Mouse (Mus musculus) c-Kit-positive CD71-positive TER-119-positive erythroid progenitor cells, embryonic 14.5 days (primary cell): ENCODE results near the gene Itm2c.

Source experiments
- DNase-seq: peaks from one replicate; pipeline ENCODE4 v3.0.0-alpha.2; 2013; ENCODE audit warnings: low spot score

The Itm2c gene

DNA sequence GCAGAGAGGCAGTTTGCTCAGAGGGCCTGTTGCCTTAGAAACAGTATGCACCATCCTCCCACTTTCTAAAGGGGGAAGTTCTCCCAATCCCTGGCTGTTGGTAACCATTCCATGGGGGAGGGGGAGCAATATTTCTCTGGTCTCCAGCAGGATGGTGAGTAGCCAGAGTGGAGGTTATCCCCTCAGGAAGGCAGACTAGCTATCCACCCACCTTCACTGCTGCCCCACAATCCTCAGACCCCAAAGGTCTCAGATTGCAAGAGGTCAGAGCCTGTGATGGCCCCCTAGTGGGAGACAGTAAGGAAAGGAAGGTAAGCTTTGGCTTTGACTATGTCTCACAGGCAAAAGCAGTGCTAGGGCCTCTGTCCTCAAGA lies 5.3 kb downstream of the Itm2c start:
- DNase-seq: no peak

DNA sequence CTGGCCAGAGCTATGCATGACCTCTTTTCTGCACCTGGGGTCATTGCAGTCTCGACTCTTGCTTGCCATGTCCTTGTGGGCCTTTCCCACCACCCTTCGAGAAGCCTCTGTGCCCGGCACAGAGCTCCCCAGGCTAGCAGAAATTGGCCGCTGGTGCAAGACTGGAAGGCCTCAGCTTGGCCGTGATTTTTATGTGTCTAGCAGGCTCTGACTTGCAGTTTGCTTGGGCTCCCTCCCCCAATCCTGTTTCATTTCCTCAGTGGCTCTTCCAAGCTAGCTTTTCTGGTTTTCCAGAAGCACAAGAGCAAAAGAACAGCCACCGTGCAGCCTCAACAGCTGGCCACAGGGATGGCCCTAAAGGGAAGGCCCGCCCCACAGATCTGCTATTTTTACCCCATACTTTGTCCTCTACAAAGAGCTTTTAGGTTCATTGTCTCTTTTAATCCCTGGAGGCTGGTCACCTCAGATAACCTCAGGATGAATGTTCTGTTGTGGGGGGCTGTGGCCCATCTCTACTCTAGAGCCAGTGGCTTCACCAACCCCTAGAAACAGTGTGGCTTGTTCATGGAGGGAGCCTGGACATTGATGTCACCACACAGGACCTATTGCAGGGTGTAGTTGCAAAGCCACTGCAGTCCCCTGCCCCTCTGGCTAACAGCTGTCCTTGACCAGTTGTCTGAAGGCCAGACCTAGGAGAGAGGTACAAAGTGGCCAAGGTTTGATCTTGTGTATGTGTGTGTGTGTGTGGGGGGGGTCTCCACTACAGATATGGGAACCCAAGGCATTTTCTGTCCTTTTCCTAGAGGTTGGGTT lies 6.6 kb downstream of the Itm2c start:
- no peak for DNase-seq

GRCm38 (mm10) chr1:85901516-85902107 lies 7.5 kb downstream of the Itm2c start:
- DNase-seq: no peak

DNA sequence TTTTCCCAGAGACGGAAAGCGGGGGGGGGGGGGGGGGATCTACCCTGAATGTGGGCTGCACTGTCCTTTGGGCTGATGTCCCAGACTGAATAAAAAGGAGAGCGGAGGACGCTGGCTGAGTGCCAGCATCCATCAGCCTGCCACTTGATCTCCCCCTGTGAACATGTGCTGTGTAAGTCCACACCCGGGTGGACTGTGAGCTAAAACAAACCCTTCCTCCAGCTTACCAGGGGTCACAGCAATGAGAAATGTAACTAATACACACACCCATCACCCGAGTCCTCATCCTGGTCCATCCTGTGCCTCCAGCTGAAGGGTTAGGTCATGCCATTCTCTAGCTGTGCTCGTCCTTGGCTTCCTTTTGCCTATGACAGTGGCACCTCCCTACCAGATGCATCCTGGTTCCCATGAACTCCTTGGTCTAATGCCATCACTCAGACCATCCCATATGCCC lies 8.1 kb downstream of the Itm2c start:
- no peak for DNase-seq

- DNase-seq: no peak
Measured at GRCm38 (mm10) chr1:85906892-85907291, 12.8 kb downstream of the Itm2c start.

- DNase-seq: no peak
Measured at GRCm38 (mm10) chr1:85908754-85909590, 14.9 kb downstream of the Itm2c start.

- no peak for DNase-seq
Measured at GRCm38 (mm10) chr1:85913078-85913755, 19.1 kb downstream of the Itm2c start.

DNA sequence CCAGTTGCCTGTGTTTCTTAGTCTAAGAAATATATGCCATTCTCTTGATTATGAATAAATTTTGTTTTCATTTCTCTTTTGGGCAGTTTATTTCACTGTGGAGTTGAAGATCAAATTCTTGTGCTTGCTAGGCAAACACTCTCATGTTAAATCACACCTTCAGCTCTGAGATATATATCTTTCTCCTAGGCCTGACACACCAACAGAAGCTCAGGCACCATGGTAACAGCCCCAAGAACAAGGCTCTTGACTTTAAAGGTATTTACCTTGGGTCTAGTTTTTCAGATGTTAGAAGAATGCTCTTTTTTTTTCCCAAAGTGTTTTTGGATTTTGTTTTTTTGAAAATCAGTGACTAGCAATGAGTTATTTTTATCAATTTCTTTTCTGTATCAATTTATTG lies 21.8 kb downstream of the Itm2c start:
- DNase-seq: no peak

GRCm38 (mm10) chr1:85916830-85917450 lies 22.9 kb downstream of the Itm2c start:
- DNase-seq: no peak

DNA sequence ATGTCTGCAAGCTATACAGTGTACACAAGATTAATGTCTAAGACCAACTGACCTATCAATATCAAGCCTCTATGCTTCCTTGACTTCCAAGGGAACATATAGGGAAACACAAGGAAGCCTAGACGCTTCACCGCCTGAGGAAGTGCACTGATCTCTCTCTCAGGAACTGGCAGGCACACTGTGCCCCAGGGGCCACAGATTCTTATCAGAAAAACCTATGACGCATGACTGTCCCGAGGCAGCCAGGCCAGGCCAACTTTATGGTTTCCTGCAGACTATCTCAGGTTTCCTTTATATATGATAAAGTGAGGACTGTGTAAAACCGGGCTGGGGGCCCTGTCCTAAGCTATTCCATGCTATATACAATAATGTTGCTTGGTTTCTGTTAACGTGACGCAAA lies 25.5 kb downstream of the Itm2c start:
- no peak for DNase-seq

DNA sequence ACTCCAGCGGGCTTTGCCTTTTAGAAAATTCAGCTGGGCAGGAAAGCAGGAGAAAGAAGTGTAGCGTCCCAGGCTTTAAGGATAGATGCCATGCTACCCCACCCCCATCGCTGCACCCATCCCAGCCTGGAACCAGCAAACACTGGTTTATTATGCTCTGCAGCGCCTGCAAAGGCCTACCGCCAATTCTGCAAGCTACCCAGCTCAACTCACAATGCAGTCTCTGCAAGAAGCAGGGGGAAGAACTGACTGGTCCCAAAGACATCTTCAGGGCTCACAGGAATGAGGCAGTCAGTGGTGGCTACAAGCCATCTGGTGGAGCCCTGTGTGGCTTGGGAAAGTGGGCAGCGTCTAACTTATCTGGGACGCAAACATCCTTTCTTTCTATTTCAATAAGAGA lies 27.6 kb downstream of the Itm2c start:
- no peak for DNase-seq

- no peak for DNase-seq
Measured at GRCm38 (mm10) chr1:85922127-85922864, 28.2 kb downstream of the Itm2c start.

DNA sequence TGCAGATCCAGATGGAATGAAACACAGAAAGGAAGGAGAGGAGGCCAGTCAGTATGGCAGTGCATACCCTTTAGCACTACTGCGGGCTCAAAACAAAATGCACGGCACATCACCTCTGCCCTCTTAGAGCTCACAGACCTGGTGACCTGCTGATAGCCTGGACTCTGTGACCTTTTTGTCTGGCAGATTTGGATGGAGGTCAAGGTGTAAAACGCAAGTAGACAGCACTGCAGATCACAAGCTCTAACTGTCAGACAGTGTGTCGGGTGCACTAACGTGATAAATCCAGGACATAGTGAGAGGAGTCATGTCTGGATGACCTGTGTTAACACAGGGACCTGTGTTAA lies 28.8 kb downstream of the Itm2c start:
- no peak for DNase-seq

DNA sequence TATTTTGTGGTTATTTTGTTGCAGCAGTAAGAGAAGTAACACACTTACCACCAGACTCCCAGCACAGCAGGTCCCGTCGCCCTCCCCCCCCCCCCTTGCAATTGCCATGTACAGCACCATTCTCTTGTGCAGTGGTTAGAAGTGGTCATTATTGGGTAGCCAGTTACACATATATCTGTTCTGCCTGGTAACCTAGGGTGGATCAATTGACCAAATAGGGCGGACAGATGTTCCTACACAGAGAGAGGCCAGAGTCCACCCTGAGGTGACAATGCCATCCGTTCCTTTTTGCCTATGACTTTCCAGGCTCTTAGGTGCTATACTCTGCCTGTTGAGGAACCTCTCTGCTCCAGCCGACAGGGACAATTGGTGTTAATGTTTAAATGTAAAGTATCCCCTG lies 31.1 kb downstream of the Itm2c start:
- DNase-seq: no peak

DNA sequence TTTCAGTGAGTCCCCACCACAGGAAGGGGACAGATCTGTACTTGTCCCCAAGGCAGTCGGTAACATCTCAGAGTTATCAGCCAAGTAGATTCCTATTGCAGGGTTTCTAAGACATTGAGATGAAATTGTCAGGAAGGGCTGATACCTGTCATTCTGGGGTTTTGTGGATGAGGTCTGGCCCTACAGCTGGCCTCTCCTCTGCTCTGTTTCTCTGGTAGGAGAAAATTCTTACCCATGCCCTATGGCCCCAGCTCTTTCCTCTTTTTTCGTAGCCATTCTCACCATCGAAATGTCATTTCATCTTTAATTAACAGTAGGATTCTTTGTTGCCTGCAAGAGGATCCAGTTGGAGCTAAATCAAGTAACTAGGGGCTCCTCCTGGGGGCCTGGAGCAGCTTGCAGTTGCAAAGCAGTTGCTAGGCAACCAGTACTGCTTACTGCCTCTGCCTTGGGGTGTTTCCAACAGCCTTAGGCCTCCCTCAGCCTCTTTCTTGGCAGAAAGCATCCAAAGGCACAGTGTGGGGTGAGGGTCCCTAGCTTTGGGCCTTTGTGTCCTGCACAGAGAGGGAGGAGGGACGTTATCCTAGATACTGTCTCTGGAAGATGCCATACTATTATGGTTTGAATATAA lies 34.1 kb downstream of the Itm2c start, which contains the start of gene 4933407L21Rik:
TSS of gene 4933407L21Rik (plus strand) at position 427 of the 631 bp plus-strand sequence.
- DNase-seq: no peak

DNA sequence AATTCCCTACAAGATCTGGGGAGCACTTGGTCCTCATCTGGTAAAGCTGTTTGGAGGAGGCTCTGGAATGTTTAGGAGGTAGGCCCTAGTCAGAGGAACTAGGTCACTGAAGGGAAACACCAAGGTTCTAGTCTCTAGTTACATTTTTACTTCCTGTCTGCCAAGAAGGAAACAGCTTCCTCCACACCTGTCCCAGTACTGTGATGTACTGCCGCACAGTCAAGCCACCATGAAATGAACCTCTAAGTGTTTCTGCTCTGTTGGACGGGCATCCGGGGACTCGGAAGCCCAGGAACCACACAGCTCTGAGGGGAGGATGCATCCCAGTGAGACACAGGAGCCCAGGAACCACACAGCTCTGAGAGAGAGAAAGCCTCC lies 34.6 kb downstream of the Itm2c start:
- DNase-seq: no peak

DNA sequence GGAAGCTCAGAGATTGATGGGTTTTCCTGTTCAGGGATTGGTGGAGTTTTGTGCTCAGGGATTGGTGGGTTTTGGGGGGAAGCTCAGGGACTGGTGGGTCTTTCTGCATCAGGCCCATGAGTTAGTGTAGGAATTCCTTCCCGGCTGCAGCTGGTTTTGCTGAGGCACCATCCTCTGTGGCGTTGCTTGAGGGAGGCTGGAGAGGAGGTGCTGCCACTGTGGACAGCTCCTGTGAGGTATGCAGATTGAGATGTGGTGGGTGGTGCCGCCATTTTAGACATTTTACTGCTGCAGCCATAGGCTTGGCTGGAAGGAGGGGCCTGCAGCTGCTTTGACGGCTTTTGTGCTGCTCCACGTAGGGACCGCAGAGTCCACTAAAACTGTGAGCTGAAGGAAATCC lies 35.3 kb downstream of the Itm2c start:
- DNase-seq: no peak

GRCm38 (mm10) chr1:85931170-85931569 lies 37.1 kb downstream of the Itm2c start:
- no peak for DNase-seq

- no peak for DNase-seq
Measured at GRCm38 (mm10) chr1:85933226-85933625, 39.1 kb downstream of the Itm2c start.

DNA sequence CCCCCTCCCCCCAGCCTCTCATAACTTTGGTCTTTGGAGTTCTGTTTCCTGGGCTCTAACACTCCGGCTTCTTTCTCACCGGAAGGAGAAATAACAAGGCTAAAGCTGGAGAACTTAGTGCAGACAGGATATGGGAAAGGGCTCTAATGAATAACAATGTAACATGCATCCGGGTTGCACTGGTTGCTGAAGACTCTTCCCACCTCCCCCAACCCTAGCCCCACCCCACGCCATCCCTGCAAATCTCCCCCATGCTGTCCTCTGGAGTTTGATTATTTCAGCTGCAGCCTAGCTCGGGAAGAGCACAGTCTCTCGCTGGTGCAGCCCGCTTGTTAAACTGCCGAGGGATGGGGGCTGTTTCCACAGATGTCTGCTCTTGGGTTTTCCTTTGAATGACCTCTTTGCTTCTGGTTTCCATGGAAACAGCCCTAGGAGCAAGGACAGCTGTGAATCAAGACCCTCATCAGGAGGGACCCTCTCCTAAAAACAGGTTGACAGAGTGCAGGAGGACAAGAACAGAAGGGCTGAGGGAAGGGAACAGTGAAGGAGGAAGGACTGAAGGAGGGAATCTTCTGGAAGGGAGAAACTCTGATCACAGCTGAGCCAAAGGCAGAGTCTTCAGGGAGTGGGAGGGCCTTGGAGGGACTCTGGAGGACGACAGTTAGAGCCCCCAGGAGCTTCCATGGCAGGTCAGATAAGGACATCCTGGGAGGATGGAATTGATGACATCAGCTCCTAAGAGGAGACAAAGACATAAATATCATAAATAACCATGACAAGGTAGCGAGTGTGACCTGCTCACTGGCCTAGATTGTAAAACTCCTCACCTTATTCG lies 39.8 kb downstream of the Itm2c start:
- DNase-seq: no peak
